Mouse (Mus musculus) central nervous system, embryonic 18 days (tissue): ENCODE results near the gene Pnma1. TPM values are rescaled to one million over a fixed set of nuclear protein-coding genes. Genes with fewer than 3 reads are reported as not detected.

Source experiments
- polyA plus RNA-seq: library from polyadenylated mRNA; depleted of rRNA; stranded (reverse); fragments of >200 nt; gene quantifications from 2 replicates; pipeline ENCODE4 v1.2.3, GENCODE M21; 2012; rRNA removed

The Pnma1 gene
- polyA plus RNA-seq: 6.6 and 7.2 TPM in 2 replicates

DNA sequence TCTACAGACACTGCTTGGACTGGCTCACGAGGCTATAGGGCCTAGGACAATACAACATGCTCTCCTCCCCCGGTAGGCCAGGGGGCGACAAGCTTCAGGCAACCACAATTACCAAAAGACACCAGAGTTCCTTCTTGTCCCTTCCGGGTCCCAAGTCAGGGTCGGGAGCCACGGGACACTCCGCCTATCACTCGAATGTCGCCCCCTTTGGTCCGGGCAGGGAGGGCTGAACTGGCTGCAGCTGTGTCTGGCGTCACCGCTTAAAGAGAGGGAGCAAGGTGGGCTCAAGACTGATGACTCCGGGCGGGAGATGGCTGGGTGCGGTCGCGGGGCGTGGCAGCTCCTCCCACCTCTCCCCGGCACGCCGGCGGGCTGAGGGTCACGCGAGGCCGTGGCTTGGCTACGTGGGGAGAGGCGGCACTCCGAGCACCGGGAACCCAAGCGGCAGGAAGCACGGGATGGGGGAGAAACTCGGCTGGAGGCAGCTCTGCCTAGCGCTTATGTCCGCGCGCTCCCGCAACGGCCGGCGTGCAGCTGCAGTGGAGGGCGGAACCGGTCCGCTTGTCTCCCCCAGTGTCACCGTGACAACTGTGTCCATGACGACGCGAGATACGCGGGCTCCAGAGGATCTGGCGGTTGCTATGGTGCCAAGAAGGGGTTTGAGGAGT, at the start of gene Pnma1:
Gene Pnma1 (minus strand): TSS at position 536 of the 668 bp plus-strand sequence.

DNA sequence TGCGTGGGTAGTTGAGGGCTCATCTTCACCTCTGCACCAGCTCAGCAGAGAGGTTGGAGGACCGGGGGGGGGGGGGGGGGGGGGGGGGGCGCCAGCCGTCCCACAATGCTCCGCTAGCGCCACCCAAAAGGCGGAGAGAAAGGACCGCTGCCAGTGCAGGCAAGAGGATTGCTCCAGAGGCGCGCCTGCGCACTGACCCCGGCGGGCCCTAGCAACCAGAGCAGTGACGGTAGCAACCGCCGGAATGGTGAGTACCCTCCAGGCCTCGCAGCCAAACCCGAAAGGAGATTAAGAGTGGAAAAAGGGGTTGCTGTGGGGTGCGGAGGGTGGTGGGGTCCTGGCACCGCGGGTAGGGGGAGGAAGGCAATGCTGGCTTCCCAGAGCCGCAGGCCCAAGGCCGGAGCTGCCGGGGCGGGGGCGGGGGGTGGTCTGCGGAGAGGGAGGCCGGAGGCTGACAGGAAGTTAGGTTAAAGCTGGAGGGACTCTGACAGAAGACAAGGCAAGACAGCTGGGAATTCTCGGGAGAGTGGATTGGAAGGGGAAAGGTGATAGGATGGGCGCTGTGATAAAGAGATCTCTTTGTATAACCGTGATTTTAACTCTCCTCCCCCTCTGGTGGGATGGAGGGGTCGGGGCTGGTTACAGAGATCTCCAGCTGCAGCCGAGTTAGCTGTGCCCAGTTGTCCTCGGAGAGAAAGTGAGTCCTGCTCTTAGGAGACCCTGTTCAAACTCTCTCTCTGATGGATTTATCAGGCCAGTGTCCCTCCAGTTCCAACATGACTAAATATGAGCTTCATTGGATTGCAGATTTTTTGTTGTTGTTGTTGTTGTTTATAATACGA, 33.9 kb downstream of the Pnma1 start, which contains the start of gene Dnal1:
Gene Dnal1 (plus strand): TSS at position 214 of the 842 bp plus-strand sequence.

GRCm38 (mm10) chr12:84100604-84101492, 47.4 kb downstream of the Pnma1 start, which contains the start of gene Acot6:
TSS of gene Acot6 (plus strand) at chr12:84100654.

Other genes starting within 250 kb of the Pnma1 start
- 23.4 and 24.8 TPM in 2 replicates for gene Numb, start 226.6 kb downstream of the Pnma1 start, polyA plus RNA-seq
- gene Riox1, start 197.9 kb downstream of the Pnma1 start, polyA plus RNA-seq: 12.7 and 14.2 TPM in 2 replicates
- 0.03 TPM in 1 of 2 replicates, not detected in the other for gene Heatr4, start 163.6 kb downstream of the Pnma1 start, polyA plus RNA-seq
- gene Acot2, start 160.6 kb downstream of the Pnma1 start, polyA plus RNA-seq: 4.2 and 4.4 TPM in 2 replicates
- 51.7 and 59.0 TPM in 2 replicates for gene Acot1, start 139.0 kb downstream of the Pnma1 start, polyA plus RNA-seq
- gene Acot4, start 110.1 kb downstream of the Pnma1 start, polyA plus RNA-seq: 0.70 and 0.72 TPM in 2 replicates
- gene Gm49366, start 109.6 kb downstream of the Pnma1 start, polyA plus RNA-seq: not detected in 2 replicates
- 0.58 and 0.71 TPM in 2 replicates for gene Acot3, start 96.3 kb downstream of the Pnma1 start, polyA plus RNA-seq
- 0.41 and 0.44 TPM in 2 replicates for gene Acot5, start 79.2 kb downstream of the Pnma1 start, polyA plus RNA-seq
- gene Acot6, start 47.8 kb downstream of the Pnma1 start, polyA plus RNA-seq: 3.6 and 4.2 TPM in 2 replicates
- 20.1 and 23.3 TPM in 2 replicates for gene Dnal1, start 34.1 kb downstream of the Pnma1 start, polyA plus RNA-seq
- gene Elmsan1, start 70.4 kb upstream of the Pnma1 start, polyA plus RNA-seq: 5.2 and 5.3 TPM in 2 replicates
- gene Ptgr2, start 136.7 kb upstream of the Pnma1 start, polyA plus RNA-seq: 11.2 and 12.2 TPM in 2 replicates
- 53.0 and 54.0 TPM in 2 replicates for gene Zfp410, start 168.4 kb upstream of the Pnma1 start, polyA plus RNA-seq
- 45.1 and 45.4 TPM in 2 replicates for gene Coq6, start 213.2 kb upstream of the Pnma1 start, polyA plus RNA-seq
- gene Fam161b, start 213.3 kb upstream of the Pnma1 start, polyA plus RNA-seq: 18.1 and 19.9 TPM in 2 replicates